Mouse (Mus musculus): Measurements from ENCODE around the gene Nudt16l1.
A peak's percentile ranks its signal among the peaks of the same experiment; 100 is the strongest.

The Nudt16l1 gene

GRCm38 (mm10) chr16:4913783-4914735 is 24.5 kb upstream of the Nudt16l1 start:
- DNase-seq (ENCODE audit: low read depth), result peak; percentile 90

- DNase-seq (ENCODE audit: low read depth), result no peak
Measured at GRCm38 (mm10) chr16:4915931-4916330, 22.6 kb upstream of the Nudt16l1 start.

- DNase-seq (ENCODE audit: low read depth), result no peak
Measured at GRCm38 (mm10) chr16:4916608-4917007, 22.0 kb upstream of the Nudt16l1 start.

GRCm38 (mm10) chr16:4920556-4920955 is 18.0 kb upstream of the Nudt16l1 start:
- DNase-seq (ENCODE audit: low read depth), result no peak

- no peak for DNase-seq (ENCODE audit: low read depth)
Measured at GRCm38 (mm10) chr16:4922481-4922880, 16.1 kb upstream of the Nudt16l1 start.

- no peak for DNase-seq (ENCODE audit: low read depth)
Measured at GRCm38 (mm10) chr16:4923996-4924395, 14.6 kb upstream of the Nudt16l1 start.

- DNase-seq (ENCODE audit: low read depth), result no peak
Measured at GRCm38 (mm10) chr16:4927967-4928366, 10.6 kb upstream of the Nudt16l1 start.

GRCm38 (mm10) chr16:4928474-4928873 is 10.1 kb upstream of the Nudt16l1 start:
- DNase-seq (ENCODE audit: low read depth), result no peak

- DNase-seq (ENCODE audit: low read depth), result no peak
Measured at GRCm38 (mm10) chr16:4932429-4932828, 6.1 kb upstream of the Nudt16l1 start.

GRCm38 (mm10) chr16:4935430-4935829 is 3.1 kb upstream of the Nudt16l1 start:
- DNase-seq (ENCODE audit: low read depth), result no peak

GRCm38 (mm10) chr16:4935931-4936703 is 2.4 kb upstream of the Nudt16l1 start:
- no peak for DNase-seq (ENCODE audit: low read depth)

- no peak for DNase-seq (ENCODE audit: low read depth)
Measured at GRCm38 (mm10) chr16:4937351-4938190, 990 bp upstream of the Nudt16l1 start.

GRCm38 (mm10) chr16:4938989-4939388 is 428 bp downstream of the Nudt16l1 start:
- DNase-seq (ENCODE audit: low read depth), result peak; percentile 99

- DNase-seq (ENCODE audit: low read depth), result no peak
Measured at GRCm38 (mm10) chr16:4939412-4939811, 851 bp downstream of the Nudt16l1 start.

- DNase-seq (ENCODE audit: low read depth), result no peak
Measured at GRCm38 (mm10) chr16:4940311-4940850, 1.8 kb downstream of the Nudt16l1 start.

GRCm38 (mm10) chr16:4941016-4941415 is 2.5 kb downstream of the Nudt16l1 start:
- DNase-seq (ENCODE audit: low read depth), result no peak

- no peak for DNase-seq (ENCODE audit: low read depth)
Measured at GRCm38 (mm10) chr16:4942868-4943267, 4.3 kb downstream of the Nudt16l1 start.

GRCm38 (mm10) chr16:4943431-4943830 is 4.9 kb downstream of the Nudt16l1 start:
- no peak for DNase-seq (ENCODE audit: low read depth)

GRCm38 (mm10) chr16:4945415-4945814 is 6.9 kb downstream of the Nudt16l1 start:
- DNase-seq (ENCODE audit: low read depth), result no peak

- DNase-seq (ENCODE audit: low read depth), result no peak
Measured at GRCm38 (mm10) chr16:4946155-4946554, 7.6 kb downstream of the Nudt16l1 start.

- no peak for DNase-seq (ENCODE audit: low read depth)
Measured at GRCm38 (mm10) chr16:4947378-4947777, 8.8 kb downstream of the Nudt16l1 start.

GRCm38 (mm10) chr16:4956609-4957008 is 18.0 kb downstream of the Nudt16l1 start:
- DNase-seq (ENCODE audit: low read depth), result no peak
